Mouse (Mus musculus) lung, postnatal 14 days (tissue): ENCODE results near the gene Tmem263.

Experiments used
- DNase-seq: peaks from one replicate; pipeline ENCODE4 v3.0.0; 2021

Gene Tmem263

GRCm38 (mm10) chr10:85102247-85103084 is at the start of gene Tmem263, which contains the start of gene Fhl4:
Gene Tmem263, plus strand, starts transcription at chr10:85102627.
Gene Fhl4, minus strand, starts transcription at chr10:85102495.
- DNase-seq, result peak; percentile 86

- DNase-seq, result no peak
These were observed 47.6 kb upstream of the Tmem263 start for GRCm38 (mm10) chr10:85054876-85055275.

- no peak for DNase-seq
These were observed 30.7 kb upstream of the Tmem263 start for GRCm38 (mm10) chr10:85071605-85072152.

- DNase-seq, result peak; percentile 9
These were observed 586 bp upstream of the Tmem263 start for GRCm38 (mm10) chr10:85101841-85102240.

GRCm38 (mm10) chr10:85103085-85103885 is 858 bp downstream of the Tmem263 start:
- DNase-seq, result peak; percentile 11

GRCm38 (mm10) chr10:85114409-85114808 is 12.0 kb downstream of the Tmem263 start:
- DNase-seq, result no peak

- DNase-seq, result no peak
These were observed 22.8 kb downstream of the Tmem263 start for GRCm38 (mm10) chr10:85125184-85125583.

GRCm38 (mm10) chr10:85127395-85128287 is 25.2 kb downstream of the Tmem263 start, which contains the start of gene Mterf2:
Gene Mterf2, minus strand, starts transcription at chr10:85128027.
- DNase-seq, result peak; percentile 91

- DNase-seq, result peak; percentile 31
These were observed 26.0 kb downstream of the Tmem263 start for GRCm38 (mm10) chr10:85128453-85128852.

- DNase-seq, result no peak
These were observed 34.1 kb downstream of the Tmem263 start for GRCm38 (mm10) chr10:85136573-85136972.

GRCm38 (mm10) chr10:85141465-85141864 is 39.0 kb downstream of the Tmem263 start:
- no peak for DNase-seq

- no peak for DNase-seq
These were observed 43.9 kb downstream of the Tmem263 start for GRCm38 (mm10) chr10:85146282-85146681.

- DNase-seq, result no peak
These were observed 46.8 kb downstream of the Tmem263 start for GRCm38 (mm10) chr10:85149226-85149625.

GRCm38 (mm10) chr10:85154195-85154594 is 51.8 kb downstream of the Tmem263 start:
- DNase-seq, result peak; percentile 77

- DNase-seq, result no peak
These were observed 55.0 kb downstream of the Tmem263 start for GRCm38 (mm10) chr10:85157451-85157850.

GRCm38 (mm10) chr10:85159989-85160619 is 57.7 kb downstream of the Tmem263 start:
- no peak for DNase-seq

- DNase-seq, result no peak
These were observed 59.4 kb downstream of the Tmem263 start for GRCm38 (mm10) chr10:85161745-85162351.

- no peak for DNase-seq
These were observed 62.4 kb downstream of the Tmem263 start for GRCm38 (mm10) chr10:85164791-85165190.

GRCm38 (mm10) chr10:85165306-85165705 is 62.9 kb downstream of the Tmem263 start:
- no peak for DNase-seq
